Mouse (Mus musculus) heart, adult 18-20 months (tissue): ENCODE measurements at regions not wholly inside any gene's neighbourhood (a gene's known extent, or its start where the extent isn't known, plus 50 kb on each side); places are given as distances from the start of the nearest gene placed in this dataset.
A peak's percentile ranks its signal among the peaks of the same experiment; 100 is the strongest.

ENCODE experiments used
- DNase-seq, 2 experiments: peaks; one replicate each; pipeline ENCODE4 v3.0.0; 2021 to 2022; ENCODE audit warnings: mixed read lengths in 1 of 2

DNA sequence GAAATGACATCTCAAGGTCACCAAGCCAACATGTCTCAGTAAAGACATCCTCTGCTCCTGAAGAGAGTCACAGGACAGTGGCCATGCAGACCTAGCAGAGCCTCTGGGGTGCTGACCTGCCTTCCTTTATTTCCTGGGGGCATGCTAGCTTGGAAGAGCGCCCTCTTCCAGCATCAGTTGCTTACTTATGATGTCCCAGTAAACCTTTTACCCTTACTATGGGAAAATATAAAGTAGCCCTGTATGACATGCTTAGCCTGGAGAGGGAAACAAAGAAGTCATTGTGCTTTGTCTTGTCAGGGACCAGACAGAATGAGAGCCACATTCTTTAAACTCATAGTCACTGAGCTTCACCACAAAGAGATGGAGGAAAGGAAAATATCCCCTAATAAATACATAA, 82.9 kb downstream of the Postn start:
- no peak for DNase-seq

DNA sequence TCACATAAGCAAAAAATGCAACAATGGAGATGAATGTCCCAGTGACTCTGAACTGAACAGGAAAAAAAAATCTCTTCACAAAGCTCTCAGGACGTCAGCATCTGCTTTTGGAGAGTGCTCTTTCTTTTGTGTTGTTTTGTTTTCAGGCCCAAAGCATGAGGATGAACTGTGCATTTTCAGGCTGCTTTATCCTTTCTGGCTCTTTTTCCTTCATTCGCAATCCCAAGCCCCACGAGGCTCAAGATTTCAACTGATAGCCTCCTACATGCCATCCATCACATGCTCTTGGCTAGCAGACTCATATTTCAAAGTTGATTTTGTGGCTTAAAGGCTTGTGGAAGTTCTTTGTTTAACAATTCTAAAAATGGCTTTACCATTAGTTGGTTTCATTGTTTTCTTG, 86.0 kb downstream of the Postn start:
- no peak for DNase-seq

GRCm38 (mm10) chr3:54457416-54457815, 96.5 kb downstream of the Postn start:
- DNase-seq = no peak

GRCm38 (mm10) chr3:54461366-54461765, 100.5 kb downstream of the Postn start:
- DNase-seq = no peak

DNA sequence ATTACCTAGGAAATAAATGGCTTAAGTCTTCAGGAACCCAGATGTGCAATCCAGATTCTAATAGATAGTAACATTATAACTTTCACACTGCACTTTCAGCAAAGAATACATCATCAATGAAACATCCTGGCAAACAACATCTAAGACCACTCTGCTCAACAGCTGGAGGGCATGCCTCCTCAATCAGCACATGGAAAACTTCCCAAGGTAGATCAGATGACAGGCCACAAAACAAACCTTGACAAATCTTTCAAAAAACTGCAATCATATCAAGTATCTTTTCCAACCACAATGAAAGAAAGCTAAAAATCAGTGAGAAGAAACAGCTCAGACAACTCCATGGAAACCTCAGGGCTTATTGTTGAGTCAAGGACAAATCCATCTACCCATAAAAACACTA, 105.2 kb downstream of the Postn start:
- DNase-seq = no peak

- peak in 1 of 2 experiments; percentile 33 for DNase-seq
Measured at GRCm38 (mm10) chr3:54474209-54474608, 113.3 kb downstream of the Postn start.

DNA sequence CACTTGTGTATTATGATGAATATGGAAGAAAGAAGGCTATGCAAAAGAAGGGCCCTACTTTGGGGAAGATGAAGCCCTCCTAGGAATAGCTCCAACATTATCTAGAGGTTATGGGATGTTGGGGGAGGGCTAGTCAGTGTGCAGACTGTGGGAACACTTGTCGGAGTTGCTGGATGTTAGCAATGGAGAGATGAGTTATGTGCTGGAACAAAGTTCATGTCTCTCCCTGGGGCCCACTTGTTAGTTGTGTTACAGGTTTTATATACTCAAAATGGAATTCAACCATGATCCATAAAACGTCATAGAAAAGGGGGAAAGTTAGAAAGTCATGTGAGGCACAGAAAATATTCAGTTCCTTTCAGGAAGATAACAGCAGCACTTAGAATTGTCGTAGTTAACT, 115.0 kb downstream of the Postn start:
- peak in 1 of 2 experiments; percentile 33 for DNase-seq

DNA sequence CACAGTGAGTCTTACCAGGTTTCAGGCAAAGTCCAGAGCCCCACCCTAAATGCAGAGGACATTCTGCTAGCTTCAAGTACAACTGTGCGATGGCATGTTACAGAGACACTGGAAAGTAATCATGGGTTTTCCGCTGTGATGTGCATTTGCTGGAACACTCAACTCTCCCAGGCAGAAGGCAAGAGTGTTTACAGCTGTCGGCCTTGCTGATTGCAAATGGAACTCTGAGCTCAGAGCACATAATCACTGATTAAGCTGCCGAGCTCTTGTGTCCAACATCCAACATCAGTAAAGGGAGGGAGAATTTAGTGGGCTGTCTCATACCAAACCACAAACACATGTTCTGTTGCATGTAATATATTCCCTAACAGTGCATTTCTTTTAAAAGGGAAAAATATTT, 117.1 kb downstream of the Postn start:
- peak; percentile 58 to 72 for DNase-seq

- DNase-seq = peak in 1 of 2 experiments; percentile 27
Measured at GRCm38 (mm10) chr3:54480251-54480650, 119.3 kb downstream of the Postn start.

- DNase-seq = no peak
Measured at GRCm38 (mm10) chr3:54487346-54487745, 126.4 kb downstream of the Postn start.

- no peak for DNase-seq
Measured at GRCm38 (mm10) chr3:54487844-54488243, 126.9 kb downstream of the Postn start.

- no peak for DNase-seq
Measured at GRCm38 (mm10) chr3:54490249-54490900, 129.5 kb downstream of the Postn start.

DNA sequence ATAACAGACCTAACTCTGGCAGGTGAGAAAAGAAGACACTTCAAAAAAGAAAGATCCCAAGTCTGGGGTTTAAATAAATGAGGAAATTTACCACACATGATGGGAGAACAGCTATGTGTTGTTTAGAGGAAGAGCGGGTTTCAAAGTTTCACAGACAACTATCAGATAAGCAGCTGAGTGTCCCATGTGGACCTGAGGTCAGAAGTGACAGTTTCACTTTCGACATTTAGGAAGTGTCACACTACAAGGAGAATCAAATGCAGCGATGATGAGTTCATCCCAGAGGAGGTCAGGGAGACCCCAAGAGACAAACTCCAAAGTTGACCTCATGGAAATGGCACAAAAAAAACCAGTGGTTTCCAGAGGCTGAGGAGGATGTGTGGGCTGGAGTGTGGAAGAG, 132.7 kb downstream of the Postn start:
- DNase-seq = no peak

DNA sequence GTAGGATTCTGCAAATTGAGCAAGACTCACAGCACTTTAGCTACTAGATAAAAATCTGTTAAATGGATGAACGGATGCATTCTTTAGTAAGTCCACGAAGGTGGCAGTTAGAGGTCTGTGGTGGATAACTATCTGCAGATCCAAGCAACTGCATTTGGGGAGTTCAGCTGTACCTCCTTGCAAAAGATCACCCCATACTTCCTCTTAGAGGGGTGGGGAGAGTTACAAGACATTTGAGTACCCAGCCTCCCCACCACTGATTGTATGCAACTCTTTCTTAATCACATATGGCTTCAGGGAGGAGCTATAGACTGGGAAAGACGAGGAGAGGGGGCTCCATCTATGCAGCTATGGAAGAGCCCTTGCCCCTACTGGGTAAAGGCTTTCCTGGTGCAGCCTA, 144.1 kb downstream of the Postn start:
- no peak for DNase-seq

- no peak for DNase-seq
Measured at GRCm38 (mm10) chr3:54507575-54507974, 146.7 kb downstream of the Postn start.

DNA sequence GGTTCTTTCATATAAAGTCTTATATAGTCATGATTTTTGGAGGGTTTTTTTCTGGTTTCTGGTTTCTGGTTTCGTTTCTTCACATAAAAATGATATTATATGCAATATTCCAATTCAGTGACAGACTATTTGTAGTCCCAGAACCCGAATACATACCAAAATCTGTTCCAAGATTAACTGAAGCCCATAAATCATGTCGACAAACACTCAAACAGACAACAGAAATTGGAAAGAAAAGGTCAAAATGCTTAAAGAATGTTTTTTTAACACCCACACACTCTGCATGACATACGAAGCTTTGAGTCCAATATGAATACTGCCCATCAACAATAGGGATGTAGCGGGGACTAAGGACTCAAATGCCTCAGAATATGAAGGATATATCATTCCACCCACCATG, 148.0 kb downstream of the Postn start:
- no peak for DNase-seq

GRCm38 (mm10) chr3:54517251-54517650, 156.3 kb downstream of the Postn start:
- no peak for DNase-seq

DNA sequence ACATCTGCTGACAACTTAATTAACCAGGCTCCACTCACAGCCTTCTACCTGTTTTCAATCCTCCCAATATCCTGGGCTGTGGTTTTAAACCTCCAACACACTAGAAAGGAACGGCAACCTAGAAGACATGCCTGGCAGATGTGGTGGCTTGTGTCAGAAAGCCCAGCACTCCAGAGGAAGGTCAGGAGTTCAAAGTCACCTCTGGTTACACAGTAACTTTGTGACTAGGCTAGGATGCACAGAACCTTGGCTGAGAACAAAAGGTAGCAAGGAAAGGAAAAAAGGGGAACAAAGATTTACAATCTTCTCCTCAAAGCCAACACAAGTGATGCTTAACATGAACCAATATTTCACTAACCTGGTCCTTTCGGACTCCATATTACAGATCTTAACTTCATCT, 161.8 kb downstream of the Postn start:
- DNase-seq = no peak

- DNase-seq = no peak
Measured at GRCm38 (mm10) chr3:54526618-54527017, 165.7 kb downstream of the Postn start.

DNA sequence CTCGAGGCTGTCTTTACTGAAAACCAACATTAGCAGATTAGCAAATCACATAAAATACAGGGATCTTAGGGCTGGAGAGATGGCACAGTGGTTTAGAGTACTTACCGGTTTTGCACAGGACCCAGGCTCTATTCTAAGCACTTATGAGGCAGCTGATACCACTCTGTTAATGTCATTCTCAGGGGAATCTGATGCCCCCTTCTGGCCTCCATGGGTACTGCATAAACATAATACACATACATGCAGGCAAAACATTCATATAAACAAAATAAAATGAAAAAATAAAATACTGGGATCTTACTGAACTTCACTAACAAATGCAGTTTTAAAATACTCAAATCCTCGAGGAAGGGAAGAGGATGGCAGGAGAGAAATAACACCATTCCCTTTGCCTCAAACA, 164.3 kb upstream of the Supt20 start:
- DNase-seq = no peak

- no peak for DNase-seq
Measured at GRCm38 (mm10) chr3:54530251-54530650, 162.4 kb upstream of the Supt20 start.

- DNase-seq = peak; percentile 28 to 32
Measured at GRCm38 (mm10) chr3:54535361-54535760, 157.2 kb upstream of the Supt20 start.

- no peak for DNase-seq
Measured at GRCm38 (mm10) chr3:54538055-54538454, 154.6 kb upstream of the Supt20 start.

- DNase-seq = no peak
Measured at GRCm38 (mm10) chr3:54540540-54541080, 152.0 kb upstream of the Supt20 start.

- peak; percentile 40 to 48 for DNase-seq
Measured at GRCm38 (mm10) chr3:54541389-54541788, 151.2 kb upstream of the Supt20 start.
